Mouse (Mus musculus): ENCODE results near the gene Fxyd1.

GRCm38 (mm10) chr7:31098697-31099611, 42.0 kb upstream of the Fxyd1 start:
- peak; percentile 23; the same call in 1 of the 2 replicates for TF ChIP-seq CTCF (IDR thresholded peaks at IDR 0.05; ENCODE audit: low read depth, low read length)
- TF ChIP-seq POLR2A (IDR thresholded peaks at IDR 0.05; ENCODE audit: borderline replicate concordance, low read depth, low read length), result no peak

All from bone marrow macrophage, adult 2 months (primary cell).